Mouse (Mus musculus) frontal cortex, adult 2 months (tissue): Measurements from ENCODE around the gene Ndufv3. TPM values are rescaled to one million over a fixed set of nuclear protein-coding genes. Genes with fewer than 3 reads are reported as not detected.
A peak's percentile ranks its signal among the peaks of the same experiment; 100 is the strongest.
"Not testable (repeated sequence)": the region's sequence is repeated elsewhere in the genome, so short reads cannot be mapped to it uniquely, and the experiment has no call there.

Source experiments
- DNase-seq, 2 experiments: peaks; one replicate each; pipeline ENCODE4 v3.0.0; 2022; ENCODE audit warnings: low spot score in 1 of 2; ENCODE audit errors: extremely low spot score in 1 of 2
- polyA plus RNA-seq: library from polyadenylated mRNA; depleted of rRNA; stranded (reverse); fragments of >200 nt; gene quantifications from 2 replicates; pipeline ENCODE4 v1.2.3, GENCODE M21; 2012

Gene Ndufv3
- polyA plus RNA-seq, 1 experiment, result 313 TPM

- peak; percentile 70 to 90 for DNase-seq
These were observed 8.0 kb upstream of the Ndufv3 start for GRCm38 (mm10) chr17:31511792-31512495.

DNA sequence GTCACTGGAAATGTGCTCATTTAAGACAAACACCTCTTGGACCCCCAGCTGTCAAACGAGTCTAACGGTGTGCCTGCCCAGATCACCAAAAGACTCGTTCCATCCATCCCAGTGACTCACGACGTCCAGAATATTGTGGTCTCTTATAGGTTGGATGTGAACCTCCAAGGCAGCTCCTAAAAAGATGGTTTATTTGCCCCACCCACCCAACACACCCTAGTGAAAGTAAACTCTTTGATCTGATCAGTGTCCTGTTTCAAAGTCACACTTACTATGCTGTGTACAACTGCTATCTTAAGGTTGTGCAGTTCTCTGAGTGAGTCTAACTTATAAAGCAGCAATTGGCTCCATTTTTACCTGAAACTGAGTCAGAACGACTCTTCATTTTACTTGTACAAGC, 7.3 kb upstream of the Ndufv3 start:
- no peak for DNase-seq

GRCm38 (mm10) chr17:31514696-31515095, 5.2 kb upstream of the Ndufv3 start:
- no peak for DNase-seq

- no peak for DNase-seq
These were observed 470 bp upstream of the Ndufv3 start for GRCm38 (mm10) chr17:31519344-31519945.

DNA sequence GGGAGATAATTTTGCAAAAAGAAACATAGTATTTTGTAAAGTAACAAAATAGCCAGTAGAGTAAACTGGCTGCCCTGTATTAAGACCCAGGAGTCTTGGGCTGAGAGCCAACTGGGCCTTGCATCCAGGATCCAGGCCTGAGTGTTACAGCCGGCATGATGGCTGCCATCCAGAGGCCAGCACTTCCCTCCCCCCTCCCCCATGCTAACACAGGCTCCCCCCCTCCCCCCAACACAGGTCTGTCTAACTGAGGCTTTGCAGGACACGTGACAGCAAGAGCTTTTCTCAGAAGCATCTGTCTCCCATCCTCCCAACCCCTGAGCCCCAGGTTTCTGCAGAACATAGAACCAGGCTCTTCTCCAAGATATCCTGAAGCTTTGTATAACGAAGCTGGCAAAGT, 980 bp downstream of the Ndufv3 start:
- DNase-seq, result peak in 1 of 2 experiments; percentile 38

DNA sequence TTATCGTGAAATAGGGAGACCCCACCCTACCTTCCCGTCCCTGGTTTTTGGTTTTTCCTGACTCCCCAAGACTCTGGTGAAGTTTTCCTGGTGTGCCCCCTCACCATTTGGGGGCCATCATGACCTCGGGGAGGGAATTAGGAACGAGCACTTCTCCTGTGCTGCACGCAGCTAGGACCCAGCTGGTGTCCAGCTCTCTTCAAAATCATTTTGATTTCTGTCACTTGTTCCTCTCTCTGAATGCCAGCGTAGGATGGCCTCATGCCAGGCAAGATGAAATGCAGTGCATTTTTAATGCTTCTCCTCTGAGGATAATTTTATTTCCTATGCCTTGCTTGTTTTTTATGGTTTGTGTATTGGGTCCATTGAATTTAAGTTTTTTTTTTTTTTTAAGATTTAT, 2.0 kb downstream of the Ndufv3 start:
- DNase-seq, result no peak

DNA sequence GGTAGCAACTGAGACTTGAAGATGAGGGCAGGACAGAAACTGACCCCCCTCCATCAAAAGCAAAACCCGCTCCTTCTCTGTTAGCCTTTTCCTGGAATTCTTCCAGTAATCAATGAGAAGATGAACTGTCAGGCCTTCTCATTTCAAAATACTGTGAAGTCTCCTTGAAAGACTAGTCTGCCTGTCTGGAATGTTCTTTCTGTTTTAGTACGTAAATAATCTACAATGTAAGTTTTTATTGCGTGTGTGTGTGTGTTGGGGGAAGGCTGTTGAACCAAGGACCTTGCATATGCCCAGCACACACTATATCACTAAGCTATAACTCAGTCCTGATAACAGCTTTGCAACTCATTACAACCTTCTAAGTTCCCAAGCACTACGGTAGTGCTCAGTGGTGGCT, 5.2 kb downstream of the Ndufv3 start:
- DNase-seq, result no peak

GRCm38 (mm10) chr17:31525816-31526215, 5.9 kb downstream of the Ndufv3 start:
- DNase-seq, result no peak

DNA sequence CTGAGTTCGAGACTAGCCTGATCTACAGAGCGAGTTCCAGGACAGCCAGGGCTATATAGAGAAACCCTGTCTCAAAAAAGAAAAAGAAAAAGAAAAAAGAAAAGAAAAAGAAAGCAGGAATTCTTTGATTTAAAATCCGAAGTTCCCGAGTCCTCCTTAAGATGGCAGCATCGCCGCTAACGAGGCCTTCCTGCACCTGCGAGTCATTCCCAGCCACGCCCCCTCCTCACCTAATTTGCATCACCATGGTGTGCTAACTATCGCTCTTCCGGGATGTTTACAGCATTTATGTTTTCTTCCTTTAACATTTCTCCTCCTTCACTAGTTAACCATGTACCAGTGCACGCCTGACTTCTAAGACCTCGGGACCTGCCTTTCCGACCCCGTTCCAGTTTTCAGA, 9.4 kb downstream of the Ndufv3 start:
- peak in 1 of 2 experiments; percentile 51 for DNase-seq

GRCm38 (mm10) chr17:31531441-31532158, 11.7 kb downstream of the Ndufv3 start:
- no peak for DNase-seq

DNA sequence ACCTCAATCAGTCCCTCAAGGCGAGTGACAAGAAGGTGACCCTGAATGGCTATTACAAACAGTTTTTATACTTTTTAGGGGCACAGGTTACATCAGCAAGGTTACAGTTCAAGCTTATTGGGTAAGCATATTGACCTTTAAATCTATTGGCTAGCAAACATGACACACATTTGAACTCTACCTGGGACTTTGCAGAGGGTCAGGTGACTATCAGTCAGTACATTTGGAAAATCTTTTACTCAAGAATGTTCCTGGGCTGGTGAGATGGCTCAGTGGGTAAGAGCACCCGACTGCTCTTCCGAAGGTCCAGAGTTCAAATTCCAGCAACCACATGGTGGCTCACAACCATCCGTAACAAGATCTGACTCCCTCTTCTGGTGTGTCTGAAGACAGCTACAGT, 12.4 kb downstream of the Ndufv3 start:
- not testable (repeated sequence) for DNase-seq

DNA sequence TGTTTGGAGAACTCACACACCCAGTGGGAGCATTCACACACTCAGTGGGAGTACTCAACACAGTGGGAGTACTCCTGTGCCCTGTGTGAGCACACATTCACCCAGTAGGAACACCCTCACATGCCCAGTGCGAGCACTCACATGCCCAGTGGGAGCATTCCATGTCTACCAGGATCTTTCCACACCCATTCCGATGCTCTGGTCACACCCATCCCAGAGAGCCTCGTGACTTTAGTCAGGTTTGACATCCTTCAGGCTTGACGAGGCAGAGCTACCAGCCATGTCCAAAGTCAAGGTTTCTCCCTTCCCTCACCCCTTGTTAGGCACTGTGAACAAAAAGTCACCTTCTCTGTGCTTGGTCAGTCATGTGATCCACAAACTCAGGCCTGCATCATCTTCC, 15.4 kb downstream of the Ndufv3 start:
- no peak for DNase-seq

GRCm38 (mm10) chr17:31535871-31536629, 16.1 kb downstream of the Ndufv3 start:
- peak; percentile 67 to 82 for DNase-seq

- DNase-seq, result no peak
These were observed 20.2 kb downstream of the Ndufv3 start for GRCm38 (mm10) chr17:31540101-31540500.

GRCm38 (mm10) chr17:31540809-31541459, 21.0 kb downstream of the Ndufv3 start:
- DNase-seq, result no peak

- DNase-seq, result no peak
These were observed 21.5 kb downstream of the Ndufv3 start for GRCm38 (mm10) chr17:31541460-31541831.

DNA sequence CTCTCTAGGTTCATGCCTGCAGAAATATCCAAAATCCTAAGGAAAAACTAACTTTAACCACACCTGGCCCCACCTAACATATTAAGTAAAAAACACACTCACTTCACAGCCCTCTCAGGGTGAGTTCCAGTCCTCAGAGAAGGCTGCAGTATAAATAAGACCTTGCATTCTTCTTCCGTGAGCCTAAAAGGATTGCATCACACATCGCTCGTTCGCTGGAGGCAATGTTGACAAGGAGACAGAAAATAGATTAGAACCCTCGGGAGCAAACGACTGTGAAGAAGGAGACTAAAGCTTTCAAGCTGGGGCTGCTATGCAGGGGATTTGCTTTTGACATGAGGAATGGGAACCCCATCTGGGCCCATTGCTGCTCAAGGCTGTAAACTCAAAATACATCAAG, 23.7 kb downstream of the Ndufv3 start:
- DNase-seq, result no peak

GRCm38 (mm10) chr17:31546444-31547196, 26.7 kb downstream of the Ndufv3 start:
- DNase-seq, result no peak

GRCm38 (mm10) chr17:31547974-31548373, 28.1 kb downstream of the Ndufv3 start:
- DNase-seq, result no peak

DNA sequence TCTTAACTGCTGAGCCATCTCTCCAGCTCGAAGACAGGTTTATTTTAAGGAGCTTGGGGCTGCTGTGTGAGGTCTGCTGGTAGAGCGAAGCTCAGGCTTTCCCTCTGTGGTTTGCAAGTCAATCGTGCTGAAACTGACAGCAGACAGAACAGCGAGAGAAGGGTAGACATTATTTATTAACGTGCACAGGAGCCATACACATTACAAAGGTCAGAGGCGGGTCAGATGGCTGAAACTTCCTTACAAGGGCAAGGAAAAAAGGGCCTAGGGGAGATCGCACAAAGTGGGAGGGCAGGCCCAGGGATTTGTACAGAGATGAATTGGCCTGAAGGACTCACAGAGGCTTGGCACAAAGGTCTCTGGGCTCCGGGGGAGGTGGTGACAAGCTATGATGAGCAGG, 29.5 kb downstream of the Ndufv3 start:
- DNase-seq, result no peak
